Mouse (Mus musculus): ENCODE data around the gene Rab24.

Gene Rab24

GRCm38 (mm10) chr13:55328641-55329040, 6.9 kb upstream of the Rab24 start:
- no peak for DNase-seq

GRCm38 (mm10) chr13:55328171-55328570, 6.4 kb upstream of the Rab24 start:
- no peak for DNase-seq

- DNase-seq: peak; percentile 85 to 87
Observed at GRCm38 (mm10) chr13:55327633-55328032, 5.9 kb upstream of the Rab24 start.

GRCm38 (mm10) chr13:55327169-55327568, 5.4 kb upstream of the Rab24 start:
- no peak for DNase-seq

GRCm38 (mm10) chr13:55325596-55325995, 3.9 kb upstream of the Rab24 start:
- DNase-seq: no peak

- DNase-seq: peak; percentile 37 to 40
Observed at GRCm38 (mm10) chr13:55322130-55322825, 532 bp upstream of the Rab24 start.

GRCm38 (mm10) chr13:55319931-55320533, 1.7 kb downstream of the Rab24 start, which contains the start of gene Prelid1:
TSS of gene Prelid1 (plus strand) at chr13:55320500.
- no peak for DNase-seq

- DNase-seq: no peak
Observed at GRCm38 (mm10) chr13:55318351-55318750, 3.4 kb downstream of the Rab24 start.

GRCm38 (mm10) chr13:55314891-55315412, 6.8 kb downstream of the Rab24 start:
- no peak for DNase-seq

GRCm38 (mm10) chr13:55313051-55313450, 8.7 kb downstream of the Rab24 start:
- DNase-seq: no peak

- no peak for DNase-seq
Observed at GRCm38 (mm10) chr13:55312028-55312630, 9.6 kb downstream of the Rab24 start.

- DNase-seq: no peak
Observed at GRCm38 (mm10) chr13:55300913-55301312, 20.8 kb downstream of the Rab24 start.

GRCm38 (mm10) chr13:55296760-55297159, 25.0 kb downstream of the Rab24 start:
- DNase-seq: no peak

GRCm38 (mm10) chr13:55288854-55289253, 32.9 kb downstream of the Rab24 start:
- no peak for DNase-seq

- DNase-seq: no peak
Observed at GRCm38 (mm10) chr13:55277646-55278045, 44.1 kb downstream of the Rab24 start.

GRCm38 (mm10) chr13:55277203-55277602, 44.5 kb downstream of the Rab24 start:
- no peak for DNase-seq
